Comparison of ENCODE assay signal across 10 mouse cellular contexts in genomic region chr10:81327959-81328358, GRCm38 (mm10). TPM values are rescaled to one million over a fixed set of nuclear protein-coding genes. Genes with fewer than 3 reads are reported as not detected.
A peak's percentile ranks its signal among the peaks of the same experiment; 100 is the strongest.
DNase-seq lines count a peak whose midpoint lies in the region; ATAC-seq and TF ChIP-seq lines count a peak whose summit lies in the region.
"Had no signal": no experiment of that assay in that cellular context is flagged by ENCODE, and none has a peak within 500 bp of the region (broad histone marks: within the 10 kb centered on the region; RNA-seq: fewer than 3 reads in every experiment).

No protein-coding gene starts in this region.

- no peak for TF ChIP-seq CTCF in liver, postnatal 0 days (IDR thresholded peaks at IDR 0.05; ENCODE audit: low read depth)

- no peak overlapping the region for H3K4me3 ChIP-seq in embryonic facial prominence, embryonic 12.5 days
- no peak overlapping the region for H3K4me3 ChIP-seq in intestine, embryonic 16.5 days (ENCODE audit: low read length)
- no peak overlapping the region for H3K4me3 ChIP-seq in liver, postnatal 0 days (ENCODE audit: low read depth, low read length)
- H3K4me3 ChIP-seq: neural tube, embryonic 13.5 days had no signal

- H3K36me3 ChIP-seq in embryonic facial prominence, embryonic 12.5 days: peaks cover 47% of the 10 kb centered on the region
- H3K36me3 ChIP-seq in intestine, embryonic 16.5 days (ENCODE audit: control insufficient read depth, insufficient read depth, low read length): peaks cover 40% of the 10 kb centered on the region
- peaks cover 39% of the 10 kb centered on the region for H3K36me3 ChIP-seq in liver, postnatal 0 days (replicated peaks; ENCODE audit: insufficient read depth, low read length)

- no peak for ATAC-seq in embryonic facial prominence, embryonic 12.5 days (ENCODE audit: insufficient number of reproducible peaks, insufficient read depth, low FRiP score, low TSS enrichment)
- no peak for ATAC-seq in intestine, embryonic 16.5 days
- ATAC-seq in liver, postnatal 0 days: peak; percentile 19

- intact Hi-C loops in left cerebral cortex, postnatal 36 days (cut with DNase I): no loop called here
- intact Hi-C loops in left cerebral cortex, postnatal 25 days (cut with DNase I): no loop called here

- DNase-seq in kidney, adult 18-20 months: peak; percentile 35
- DNase-seq in kidney, adult 11 months: no peak
- no peak for DNase-seq in liver, postnatal 0 days
- no peak for DNase-seq in left cerebral cortex, postnatal 36 days (ENCODE audit: low spot score in 2 of 2)
- no peak for DNase-seq in left cerebral cortex, postnatal 25 days (ENCODE audit: low spot score in 2 of 2)
- no peak for DNase-seq in T-cell, adult 2 months (ENCODE audit: low spot score)
- DNase-seq: layer of hippocampus, adult 9-11 months had no signal

- no peak overlapping the region for H3K4me2 ChIP-seq in embryonic facial prominence, embryonic 12.5 days (replicated peaks)
- peak overlapping the region; percentile 55; the same call in 1 of the 2 replicates for H3K4me2 ChIP-seq in intestine, embryonic 16.5 days (ENCODE audit: low read depth, low read length)
- H3K4me2 ChIP-seq in liver, postnatal 0 days (ENCODE audit: low read depth, low read length): no peak overlapping the region
- H3K4me2 ChIP-seq: neural tube, embryonic 13.5 days had no signal

- H3K27ac ChIP-seq in embryonic facial prominence, embryonic 12.5 days: peak overlapping the region; percentile 36; the same call in 1 of the 2 replicates
- peak overlapping the region; percentile 95 for H3K27ac ChIP-seq in intestine, embryonic 16.5 days (ENCODE audit: low read length)
- peak overlapping the region; percentile 55; the same call in 1 of the 2 replicates for H3K27ac ChIP-seq in liver, postnatal 0 days (ENCODE audit: low read depth)

- H3K9me3 ChIP-seq in embryonic facial prominence, embryonic 12.5 days: no peaks in the 10 kb centered on the region
- H3K9me3 ChIP-seq in intestine, embryonic 16.5 days (ENCODE audit: control insufficient read depth, low read length): no peaks in the 10 kb centered on the region
- no peaks in the 10 kb centered on the region for H3K9me3 ChIP-seq in liver, postnatal 0 days (ENCODE audit: low read length)
- H3K9me3 ChIP-seq: neural tube, embryonic 13.5 days had no signal

- no peak overlapping the region for H3K9ac ChIP-seq in embryonic facial prominence, embryonic 12.5 days
- peak overlapping the region; percentile 63 for H3K9ac ChIP-seq in intestine, embryonic 16.5 days (ENCODE audit: low read depth, low read length)
- H3K9ac ChIP-seq in liver, postnatal 0 days (replicated peaks): no peak overlapping the region

- peaks cover 19% of the 10 kb centered on the region for H3K4me1 ChIP-seq in embryonic facial prominence, embryonic 12.5 days
- peaks cover 30% of the 10 kb centered on the region for H3K4me1 ChIP-seq in intestine, embryonic 16.5 days (ENCODE audit: control insufficient read depth, insufficient read depth, low read length)
- peaks cover 8% of the 10 kb centered on the region; the same call in 1 of the 2 replicates for H3K4me1 ChIP-seq in liver, postnatal 0 days (ENCODE audit: insufficient read depth)

- TF ChIP-seq EP300 in liver, postnatal 0 days (IDR thresholded peaks at IDR 0.05; ENCODE audit: low read depth): no peak

- H3K27me3 ChIP-seq in embryonic facial prominence, embryonic 12.5 days: peaks cover 16% of the 10 kb centered on the region
- peaks cover 5% of the 10 kb centered on the region; the same call in 1 of the 2 replicates for H3K27me3 ChIP-seq in intestine, embryonic 16.5 days (replicated peaks; ENCODE audit: control insufficient read depth, insufficient read depth, low read length)
- 0 out of 2 replicates have a peak, but pooled peaks cover 3% of the 10 kb centered on the region for H3K27me3 ChIP-seq in liver, postnatal 0 days (ENCODE audit: insufficient read depth, low read length)

- 29% methylated on average over 2 of the region's 2 CpGs for WGBS in embryonic facial prominence, embryonic 12.5 days
- 49% methylated on average over 2 of the region's 2 CpGs for WGBS in intestine, embryonic 16.5 days
- 14% methylated on average over 2 of the region's 2 CpGs for WGBS in liver, postnatal 0 days (ENCODE audit: insufficient replicate concordance)

RNA-seq across cellular contexts. Expression of gene Tbxa2r, which starts 0.6 kb away (rescaled TPM):
- polyA plus RNA-seq in embryonic facial prominence, embryonic 12.5 days (2016; fragmentation: Nextera tagmentation; extraction: Ambion mirVana): 2.8 and 3.1 TPM in 2 replicates
- polyA plus RNA-seq in intestine, embryonic 16.5 days (2015; fragmentation: Nextera tagmentation; extraction: Ambion mirVana): 21.2 and 21.3 TPM in 2 replicates
- 5.2 and 5.4 TPM in 2 replicates for polyA plus RNA-seq in liver, postnatal 0 days (2015; fragmentation: Nextera tagmentation; extraction: Ambion mirVana)
- under 1 TPM; 0.45 to 0.99 TPM for total RNA-seq in left cerebral cortex, postnatal 36 days (2021)
- 1 to 10 TPM; 1.2 to 1.4 TPM for total RNA-seq in left cerebral cortex, postnatal 25 days (2021)

RNA-seq across cellular contexts. Expression of gene Cactin, which starts 7.1 kb away (rescaled TPM):
- 61.0 and 62.2 TPM in 2 replicates for polyA plus RNA-seq in embryonic facial prominence, embryonic 12.5 days (2016; fragmentation: Nextera tagmentation; extraction: Ambion mirVana)
- polyA plus RNA-seq in intestine, embryonic 16.5 days (2015; fragmentation: Nextera tagmentation; extraction: Ambion mirVana): 28.7 and 29.0 TPM in 2 replicates
- 12.4 and 12.9 TPM in 2 replicates for polyA plus RNA-seq in liver, postnatal 0 days (2015; fragmentation: Nextera tagmentation; extraction: Ambion mirVana)
- 10 to 100 TPM; 29.7 to 31.7 TPM for total RNA-seq in left cerebral cortex, postnatal 36 days (2021)
- 10 to 100 TPM; 27.8 to 28.4 TPM for total RNA-seq in left cerebral cortex, postnatal 25 days (2021)

RNA-seq across cellular contexts. Expression of gene Gipc3, which starts 15.1 kb away (rescaled TPM):
- polyA plus RNA-seq in embryonic facial prominence, embryonic 12.5 days (2016; fragmentation: Nextera tagmentation; extraction: Ambion mirVana): not detected in 2 replicates
- polyA plus RNA-seq in intestine, embryonic 16.5 days (2015; fragmentation: Nextera tagmentation; extraction: Ambion mirVana): 0.06 and 0.12 TPM in 2 replicates
- polyA plus RNA-seq in liver, postnatal 0 days (2015; fragmentation: Nextera tagmentation; extraction: Ambion mirVana): 0.02 and 0.08 TPM in 2 replicates
- 1 to 10 TPM; 1.4 to 1.8 TPM for total RNA-seq in left cerebral cortex, postnatal 36 days (2021)
- total RNA-seq in left cerebral cortex, postnatal 25 days (2021): under 1 TPM; 0.92 to 0.96 TPM
- polyA plus RNA-seq: neural tube, embryonic 13.5 days had no signal

RNA-seq across cellular contexts. Expression of gene Hmg20b, which starts 22.3 kb away (rescaled TPM):
- 130 and 132 TPM in 2 replicates for polyA plus RNA-seq in embryonic facial prominence, embryonic 12.5 days (2016; fragmentation: Nextera tagmentation; extraction: Ambion mirVana)
- polyA plus RNA-seq in intestine, embryonic 16.5 days (2015; fragmentation: Nextera tagmentation; extraction: Ambion mirVana): 69.0 and 71.4 TPM in 2 replicates
- polyA plus RNA-seq in liver, postnatal 0 days (2015; fragmentation: Nextera tagmentation; extraction: Ambion mirVana): 26.4 and 27.1 TPM in 2 replicates
- total RNA-seq in left cerebral cortex, postnatal 36 days (2021): 10 to 100 TPM; 27.0 to 35.5 TPM
- total RNA-seq in left cerebral cortex, postnatal 25 days (2021): 10 to 100 TPM; 23.5 to 28.4 TPM

RNA-seq across cellular contexts. Expression of gene Mfsd12, which starts 29.3 kb away (rescaled TPM):
- 13.9 and 14.5 TPM in 2 replicates for polyA plus RNA-seq in embryonic facial prominence, embryonic 12.5 days (2016; fragmentation: Nextera tagmentation; extraction: Ambion mirVana)
- 21.6 and 32.4 TPM in 2 replicates for polyA plus RNA-seq in intestine, embryonic 16.5 days (2015; fragmentation: Nextera tagmentation; extraction: Ambion mirVana)
- polyA plus RNA-seq in liver, postnatal 0 days (2015; fragmentation: Nextera tagmentation; extraction: Ambion mirVana): 6.8 and 7.9 TPM in 2 replicates
- total RNA-seq in left cerebral cortex, postnatal 36 days (2021): 10 to 100 TPM; 39.6 to 40.9 TPM
- 10 to 100 TPM; 39.3 to 41.1 TPM for total RNA-seq in left cerebral cortex, postnatal 25 days (2021)

Comparison
In these comparisons a context has a peak if more than half of its experiments do, and no peak if none do; other contexts are left out.
1. H3K27ac ChIP-seq: peak in every context shown above with its lines; median percentile 95 in intestine, embryonic 16.5 days; 55 in liver, postnatal 0 days; 36 in embryonic facial prominence, embryonic 12.5 days.